Mouse (Mus musculus) stomach, postnatal 0 days (tissue): ENCODE measurements at regions not wholly inside any gene's neighbourhood (a gene's known extent, or its start where the extent isn't known, plus 50 kb on each side); places are given as distances from the start of the nearest gene placed in this dataset.

Source experiments
- ATAC-seq: fragments of 200-750 bp; cut with Nextera tagmentation; 2 replicates; pipeline ENCODE4 v1.8.0; 2017; ENCODE audit not compliant: low FRiP score, low TSS enrichment
- DNase-seq: peaks from one replicate; pipeline ENCODE4 v3.0.0-alpha.2; 2016; ENCODE audit warnings: low spot score
- H3K27ac ChIP-seq: fragments of 300-500 bp; sonication (generic); replicated peaks from 2 replicates; pipeline ENCODE4 v1.5.1; 2014; ENCODE audit warnings: mild to moderate bottlenecking, control low read depth
- H3K27me3 ChIP-seq: fragments of 300-500 bp; sonication (generic); 2 replicates; pipeline ENCODE4 v1.6.1; 2014; ENCODE audit warnings: low read length; ENCODE audit not compliant: control insufficient read depth, insufficient read depth
- H3K36me3 ChIP-seq: fragments of 300-500 bp; sonication (generic); 2 replicates; pipeline ENCODE4 v1.6.1; 2014; ENCODE audit warnings: low read length, mixed read lengths; ENCODE audit not compliant: control insufficient read depth, insufficient read depth
- H3K4me1 ChIP-seq: fragments of 300-500 bp; sonication (generic); replicated peaks from 2 replicates; pipeline ENCODE4 v1.6.1; 2014; ENCODE audit warnings: antibody characterized with exemption; ENCODE audit not compliant: control insufficient read depth, insufficient read depth
- H3K4me2 ChIP-seq: fragments of 300-500 bp; sonication (generic); replicated peaks from 2 replicates; pipeline ENCODE4 v1.6.1; 2014; ENCODE audit warnings: low read depth, mild to moderate bottlenecking, control low read depth, moderate library complexity
- H3K4me3 ChIP-seq: fragments of 300-500 bp; sonication (generic); 2 replicates; pipeline ENCODE4 v1.5.1; 2014; ENCODE audit warnings: low read depth, low read length, control low read depth
- H3K9ac ChIP-seq: fragments of 300-500 bp; sonication (generic); 2 replicates; pipeline ENCODE4 v1.6.1; 2014; ENCODE audit warnings: mild to moderate bottlenecking, low read length, control low read depth, mixed read lengths
- H3K9me3 ChIP-seq: fragments of 300-500 bp; sonication (generic); 2 replicates; pipeline ENCODE4 v1.6.1; 2016; ENCODE audit warnings: low read length; ENCODE audit not compliant: control insufficient read depth
- CTCF ChIP-seq: IDR thresholded peaks from 2 replicates; pipeline ENCODE4 v1.5.1; 2016; ENCODE audit warnings: antibody characterized with exemption, low read depth, mild to moderate bottlenecking, moderate library complexity
- EP300 ChIP-seq: optimal IDR thresholded peaks from 2 replicates; pipeline ENCODE3; 2016; ENCODE audit warnings: antibody characterized with exemption
- WGBS: fragments of 180-500 bp; shearing (Covaris S2); extraction: QIAGEN DNeasy Blood & Tissue Kit; methylation state at CpG from one replicate; pipeline ENCODE4 v1.1.7; 2014; 5-methylcytosine and 5-hydroxymethylcytosine counted together

DNA sequence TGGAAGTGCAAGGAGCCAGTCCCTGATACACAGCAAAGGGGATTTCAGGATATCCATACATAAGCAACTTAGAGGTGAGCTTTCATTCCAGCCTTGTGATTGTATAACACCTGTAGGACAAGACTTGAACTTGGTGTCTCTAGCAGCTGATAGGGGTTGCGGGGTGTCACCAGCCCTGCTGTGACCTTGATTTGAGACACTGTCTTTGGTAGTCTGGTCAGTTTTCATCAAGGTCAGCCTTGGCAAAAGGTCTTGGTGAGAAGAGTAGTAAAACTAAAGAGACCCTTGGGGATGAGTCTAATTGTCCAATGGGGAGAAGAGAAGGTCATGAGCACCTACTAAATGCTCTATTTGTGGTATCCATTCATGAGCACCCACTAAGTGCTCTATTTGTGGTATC, 172.0 kb upstream of the Ubash3b start:
- H3K36me3 ChIP-seq: no peaks in the 10 kb centered on the region
- no peak overlapping the region for H3K9ac ChIP-seq
- no peak overlapping the region for H3K4me3 ChIP-seq
- ATAC-seq (no peak), DNase-seq (no peak)
- H3K4me2 ChIP-seq: no peak overlapping the region
- no peaks in the 10 kb centered on the region for H3K27me3 ChIP-seq
- H3K27ac ChIP-seq: no peak overlapping the region
- H3K9me3 ChIP-seq: no peaks in the 10 kb centered on the region
- TF ChIP-seq EP300 (no peak), CTCF (no peak)
- no peaks in the 10 kb centered on the region for H3K4me1 ChIP-seq
- 92% methylated on average over 1 of the region's 1 CpGs for WGBS

DNA sequence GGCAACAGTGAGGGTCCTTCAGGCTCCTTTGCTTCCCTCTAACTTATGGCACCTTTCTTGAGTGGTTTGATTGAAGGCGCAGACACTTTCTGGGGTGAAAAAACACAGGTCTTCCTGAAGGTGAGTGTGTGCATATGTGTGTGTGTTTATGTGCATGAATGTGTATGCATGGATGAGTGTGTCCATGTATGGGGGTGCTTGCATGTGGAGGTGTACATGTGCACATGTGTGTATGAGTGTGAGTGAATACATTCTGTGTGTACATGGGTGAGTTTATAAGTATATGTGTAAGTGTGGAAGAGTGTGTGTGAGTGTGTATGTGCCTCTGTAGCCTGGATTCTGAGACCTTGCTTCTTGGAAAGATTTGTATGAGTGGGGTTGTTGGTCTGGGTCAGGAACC, 167.5 kb upstream of the Ubash3b start:
- WGBS: 97% methylated on average over 1 of the region's 1 CpGs
- ATAC-seq (no peak), DNase-seq (no peak)
- Histone ChIP-seq H3K4me1 (no peaks in the 10 kb centered on the region; the same call in 1 of the 2 replicates), H3K36me3 (no peaks in the 10 kb centered on the region), H3K27ac (no peak overlapping the region), H3K9me3 (no peaks in the 10 kb centered on the region), H3K9ac (no peak overlapping the region), H3K4me3 (no peak overlapping the region), H3K27me3 (no peaks in the 10 kb centered on the region), H3K4me2 (no peak overlapping the region)
- TF ChIP-seq EP300: no peak
- TF ChIP-seq CTCF: no peak

DNA sequence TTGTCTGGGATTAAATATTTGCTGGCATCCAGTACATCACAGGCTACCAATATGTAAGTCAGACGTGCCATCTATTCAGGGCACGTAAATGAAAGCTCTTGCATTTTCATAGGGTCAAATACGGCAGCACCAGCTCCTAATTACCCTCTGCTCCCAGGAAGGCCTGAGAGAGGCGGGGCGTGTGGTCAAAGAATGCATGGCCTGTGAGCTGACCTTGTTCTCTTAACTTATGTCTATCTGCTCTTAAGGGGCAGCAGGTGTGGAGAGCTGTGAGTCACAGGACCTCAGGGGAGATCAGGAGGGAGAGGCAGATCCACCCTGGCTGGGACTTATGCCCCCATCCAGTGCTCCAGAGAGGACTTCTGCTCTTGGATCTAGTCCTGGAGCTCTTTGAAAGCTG, 167.0 kb upstream of the Ubash3b start:
- Histone ChIP-seq H3K36me3 (no peaks in the 10 kb centered on the region), H3K27ac (no peak overlapping the region), H3K9me3 (no peaks in the 10 kb centered on the region), H3K4me2 (0 out of 2 replicates have a peak overlapping the region, but pooled peaks have one; percentile 8), H3K4me1 (no peaks in the 10 kb centered on the region; the same call in 1 of the 2 replicates), H3K27me3 (no peaks in the 10 kb centered on the region), H3K4me3 (no peak overlapping the region), H3K9ac (no peak overlapping the region)
- TF ChIP-seq CTCF (no peak), EP300 (no peak)
- 47% methylated on average over 5 of the region's 5 CpGs for WGBS
- ATAC-seq: no peak
- DNase-seq: no peak

DNA sequence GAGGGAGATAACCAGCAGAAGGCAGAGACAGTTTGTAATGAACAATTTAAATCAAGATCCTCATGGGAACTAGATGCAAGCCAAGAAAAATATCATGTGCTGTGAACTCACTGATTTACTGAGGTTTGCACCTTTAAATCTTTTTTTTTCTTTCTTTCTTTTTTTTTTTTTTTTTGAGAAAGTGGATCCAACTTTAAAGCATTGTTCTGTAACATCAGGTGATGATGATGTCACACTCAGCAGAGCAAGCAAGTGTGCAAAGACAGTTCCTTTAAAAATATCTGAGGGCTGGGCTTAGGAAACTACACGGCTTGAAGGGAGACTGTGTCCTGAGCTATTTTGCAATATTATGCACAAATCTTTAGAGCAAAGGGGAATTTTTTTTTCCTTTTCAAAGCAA, 166.6 kb upstream of the Ubash3b start:
- Histone ChIP-seq H3K9ac (no peak overlapping the region), H3K9me3 (no peaks in the 10 kb centered on the region), H3K36me3 (no peaks in the 10 kb centered on the region), H3K4me1 (no peaks in the 10 kb centered on the region; the same call in 1 of the 2 replicates), H3K4me2 (no peak overlapping the region), H3K27ac (no peak overlapping the region), H3K4me3 (no peak overlapping the region), H3K27me3 (no peaks in the 10 kb centered on the region)
- ATAC-seq: no peak
- no peak for DNase-seq
- TF ChIP-seq EP300: no peak
- no peak for TF ChIP-seq CTCF
- WGBS: 21% methylated on average over 1 of the region's 1 CpGs

DNA sequence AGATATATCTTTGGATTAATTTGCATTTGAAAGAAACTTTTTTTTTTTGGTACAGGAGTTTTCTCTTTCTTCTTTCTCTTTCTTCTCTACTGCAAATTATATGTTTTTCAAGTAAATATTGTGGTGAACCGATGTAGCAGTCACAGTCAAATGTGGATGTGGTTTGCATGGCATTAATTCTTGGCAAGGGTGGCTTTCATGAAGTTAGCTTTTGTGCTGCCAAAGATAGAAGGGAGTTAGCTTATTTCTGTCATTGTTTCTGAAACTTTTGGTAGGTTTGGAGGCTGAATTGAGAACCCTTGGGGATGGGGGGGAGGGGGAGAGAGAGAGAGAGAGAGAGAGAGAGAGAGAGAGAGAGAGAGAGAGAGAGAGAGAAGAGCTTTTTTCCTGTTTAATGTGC, 166.1 kb upstream of the Ubash3b start:
- Histone ChIP-seq H3K4me1 (no peaks in the 10 kb centered on the region; the same call in 1 of the 2 replicates), H3K27ac (no peak overlapping the region), H3K36me3 (no peaks in the 10 kb centered on the region), H3K4me2 (no peak overlapping the region), H3K27me3 (no peaks in the 10 kb centered on the region), H3K9ac (no peak overlapping the region), H3K4me3 (no peak overlapping the region), H3K9me3 (no peaks in the 10 kb centered on the region)
- ATAC-seq: no peak
- DNase-seq: no peak
- TF ChIP-seq CTCF: no peak
- no peak for TF ChIP-seq EP300
- WGBS: 26% methylated on average over 1 of the region's 1 CpGs

DNA sequence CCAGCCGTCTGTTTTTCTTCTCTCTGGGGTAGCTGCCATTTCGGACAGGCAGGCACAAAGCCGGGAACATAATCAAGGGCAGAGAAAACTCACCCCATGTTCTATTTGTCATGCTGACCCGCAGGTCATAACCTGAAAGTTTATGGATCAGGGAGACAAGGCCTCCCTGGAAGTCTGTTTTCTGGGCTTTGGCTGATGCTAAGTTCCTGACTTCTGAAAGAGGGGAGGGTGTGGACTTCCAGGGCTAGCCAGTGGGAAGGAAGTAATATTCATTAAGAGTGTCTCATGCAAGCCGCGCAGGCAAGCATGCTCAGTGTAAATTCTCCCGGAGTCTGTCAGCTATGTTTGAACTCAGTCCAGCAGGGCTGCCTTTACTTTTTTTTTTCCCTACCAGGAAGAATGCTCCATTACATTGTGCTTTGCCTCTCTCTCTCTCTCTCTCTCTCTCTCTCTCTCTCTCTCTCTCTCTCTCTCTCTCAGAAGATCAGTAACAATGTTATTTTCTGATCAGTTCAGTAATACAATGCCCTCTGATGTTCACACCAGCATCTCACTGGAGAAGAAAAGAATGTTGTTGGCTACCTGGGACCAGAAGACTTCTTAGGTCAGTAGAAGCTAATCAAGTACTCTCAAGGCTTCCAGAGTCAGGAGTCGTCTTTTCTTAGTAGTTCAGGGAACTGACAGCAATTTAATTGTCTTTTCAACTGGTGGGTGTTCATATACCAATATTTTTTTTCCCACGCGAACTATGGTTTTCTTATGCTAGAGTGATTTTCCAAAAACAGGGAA, 165.5 kb upstream of the Ubash3b start:
- H3K9me3 ChIP-seq: no peaks in the 10 kb centered on the region
- peak; percentile 31 for DNase-seq
- peak overlapping the region; percentile 71; the same call in 1 of the 2 replicates for H3K27ac ChIP-seq
- H3K4me3 ChIP-seq: no peak overlapping the region
- H3K4me1 ChIP-seq: no peaks in the 10 kb centered on the region; the same call in 1 of the 2 replicates
- H3K9ac ChIP-seq: 0 out of 2 replicates have a peak overlapping the region, but pooled peaks have one; percentile 24
- WGBS: 22% methylated on average over 10 of the region's 10 CpGs
- TF ChIP-seq EP300: no peak
- no peak for TF ChIP-seq CTCF
- H3K27me3 ChIP-seq: no peaks in the 10 kb centered on the region
- no peak overlapping the region; the same call in 1 of the 2 replicates for H3K4me2 ChIP-seq
- H3K36me3 ChIP-seq: no peaks in the 10 kb centered on the region
- peak; percentile 61; the same call in 1 of the 2 replicates for ATAC-seq
